Mouse (Mus musculus): ENCODE data around the gene Slc19a2.
A peak's percentile ranks its signal among the peaks of the same experiment; 100 is the strongest.

Slc19a2 gene

DNA sequence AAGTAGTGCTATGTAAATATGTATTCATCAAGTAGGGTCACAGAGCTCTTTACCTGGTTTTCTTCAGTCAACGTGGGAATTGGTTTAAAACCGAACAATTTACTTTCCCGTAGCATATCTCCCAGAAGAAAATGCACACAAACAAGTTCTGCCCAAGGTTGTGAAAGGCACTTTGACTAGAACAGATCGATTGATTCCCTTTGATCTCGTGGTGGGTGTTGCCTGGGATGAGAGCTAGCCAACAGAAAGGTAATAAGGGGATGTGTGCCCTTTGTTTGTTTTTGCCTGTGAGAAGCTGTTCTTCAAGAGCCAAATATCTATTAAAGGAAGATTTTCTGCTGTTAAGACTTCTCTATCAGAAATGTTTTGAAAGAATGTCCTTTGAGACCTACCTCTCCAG is 3.7 kb downstream of the Slc19a2 start:
- no peak for DNase-seq (ENCODE audit: low spot score)

DNA sequence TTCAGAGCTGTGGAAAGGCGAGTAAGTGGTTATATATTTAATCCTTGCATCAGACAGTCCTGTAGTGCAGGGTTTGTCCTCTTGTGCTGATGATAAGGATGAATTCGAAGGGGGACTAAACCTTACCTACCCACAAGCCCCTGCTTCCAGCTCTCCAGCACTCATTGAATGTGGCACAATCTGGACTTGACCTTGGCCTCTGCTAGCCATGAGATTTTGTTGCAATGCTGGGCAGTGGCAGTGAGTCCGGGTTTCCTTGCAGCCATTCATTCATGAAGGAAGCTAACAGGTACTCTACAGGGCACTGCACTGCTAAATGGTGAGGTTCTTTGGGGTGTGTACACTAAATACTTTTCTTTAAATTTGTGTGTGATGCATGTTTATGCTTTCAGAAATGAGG is 6.0 kb downstream of the Slc19a2 start:
- DNase-seq (ENCODE audit: low spot score), result no peak

DNA sequence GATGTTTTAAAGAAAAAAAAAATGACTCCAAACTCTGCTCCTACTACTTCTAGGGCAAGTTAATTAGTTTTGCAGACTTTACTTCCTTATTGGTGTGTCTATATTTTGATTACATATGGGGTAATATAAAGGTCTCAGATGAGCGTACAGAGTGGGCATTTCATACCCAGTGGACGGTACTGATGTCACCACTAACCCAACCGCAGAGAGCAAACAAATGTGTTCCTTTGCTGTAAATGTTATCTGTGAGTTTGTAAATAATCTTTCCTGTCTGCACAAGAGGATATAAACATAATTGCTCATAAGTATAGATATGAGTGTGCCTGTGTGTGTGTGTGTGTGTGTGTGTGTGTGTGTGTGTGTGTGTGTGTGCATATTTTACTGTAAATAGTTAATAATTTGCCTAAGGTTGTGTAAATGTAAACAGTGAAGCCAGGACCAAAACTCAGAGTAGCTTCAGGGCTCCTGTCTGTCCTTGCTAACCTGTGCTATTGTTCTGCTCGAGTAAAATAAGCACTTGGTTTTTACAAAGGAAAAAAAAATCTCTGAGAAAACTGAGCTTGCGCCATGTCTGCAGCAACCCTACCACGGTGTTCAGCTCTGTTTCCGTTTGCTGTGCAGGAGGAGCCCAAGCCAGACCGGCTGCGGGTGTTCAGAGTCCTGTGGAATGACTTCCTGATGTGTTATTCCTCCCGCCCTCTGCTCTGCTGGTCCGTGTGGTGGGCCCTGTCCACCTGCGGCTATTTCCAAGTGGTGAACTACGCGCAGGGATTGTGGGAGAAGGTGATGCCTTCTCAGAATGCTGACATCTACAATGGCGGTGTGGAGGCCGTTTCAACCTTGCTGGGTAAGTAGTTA is 11.6 kb downstream of the Slc19a2 start:
- no peak for DNase-seq (ENCODE audit: low spot score)

DNA sequence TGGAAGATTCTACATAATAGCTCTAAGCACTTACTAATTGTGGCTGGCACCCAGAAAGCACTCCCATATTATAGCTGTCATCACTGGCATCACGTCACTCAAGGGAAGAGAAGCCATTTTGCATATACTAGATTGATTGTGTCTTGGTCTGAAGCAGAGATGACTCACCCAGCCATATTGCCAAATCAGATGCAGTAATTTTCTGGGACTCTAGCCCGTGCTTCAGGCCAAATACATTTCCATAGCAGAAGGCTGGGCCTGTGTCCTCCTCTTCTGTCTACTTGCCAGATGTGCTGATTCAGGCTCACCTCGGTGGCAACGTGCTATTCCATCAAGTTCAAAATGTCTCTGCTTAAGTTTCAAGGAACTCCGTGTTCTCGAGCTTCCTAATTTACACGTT is 12.7 kb downstream of the Slc19a2 start:
- no peak for DNase-seq (ENCODE audit: low spot score)

DNA sequence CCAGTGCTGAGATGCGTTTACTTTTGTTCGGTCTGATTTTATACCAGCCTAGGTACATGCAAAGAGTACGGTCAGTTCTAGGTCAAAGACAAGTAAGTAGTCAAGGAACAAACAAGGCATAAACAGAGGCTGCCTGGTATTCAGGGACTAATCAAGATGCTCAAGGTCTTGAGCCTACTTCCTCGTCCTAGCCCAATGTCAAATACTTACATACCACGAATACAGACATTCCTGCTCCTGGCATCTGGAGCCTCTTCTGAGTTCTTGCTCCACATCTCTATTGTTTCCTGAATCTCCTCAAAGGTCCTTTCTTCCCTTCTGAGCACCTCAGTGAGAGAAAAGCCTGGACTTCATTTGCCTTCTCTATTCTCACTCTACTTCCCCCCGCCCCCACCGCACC is 22.1 kb downstream of the Slc19a2 start:
- no peak for DNase-seq (ENCODE audit: low spot score)

DNA sequence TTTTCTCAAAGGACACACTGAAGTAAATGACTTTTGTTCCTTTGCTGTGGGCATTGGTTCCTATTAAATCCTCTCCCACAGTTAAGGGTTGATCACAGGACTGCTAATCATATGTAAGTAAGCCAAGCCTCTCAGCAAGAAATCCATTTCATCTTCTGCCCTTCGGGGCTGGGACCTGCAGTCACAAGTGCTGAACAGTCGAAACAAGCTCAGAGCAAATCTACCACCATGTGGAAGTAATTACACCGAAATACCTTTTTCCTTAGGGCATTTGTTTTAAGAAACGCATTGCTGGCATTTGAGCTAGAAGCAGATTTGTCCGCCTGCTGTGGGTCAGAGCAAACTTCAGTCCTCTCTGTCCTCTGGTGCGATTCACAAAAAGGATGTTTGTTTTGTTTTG is 24.8 kb downstream of the Slc19a2 start:
- DNase-seq (ENCODE audit: low spot score), result peak; percentile 50

DNA sequence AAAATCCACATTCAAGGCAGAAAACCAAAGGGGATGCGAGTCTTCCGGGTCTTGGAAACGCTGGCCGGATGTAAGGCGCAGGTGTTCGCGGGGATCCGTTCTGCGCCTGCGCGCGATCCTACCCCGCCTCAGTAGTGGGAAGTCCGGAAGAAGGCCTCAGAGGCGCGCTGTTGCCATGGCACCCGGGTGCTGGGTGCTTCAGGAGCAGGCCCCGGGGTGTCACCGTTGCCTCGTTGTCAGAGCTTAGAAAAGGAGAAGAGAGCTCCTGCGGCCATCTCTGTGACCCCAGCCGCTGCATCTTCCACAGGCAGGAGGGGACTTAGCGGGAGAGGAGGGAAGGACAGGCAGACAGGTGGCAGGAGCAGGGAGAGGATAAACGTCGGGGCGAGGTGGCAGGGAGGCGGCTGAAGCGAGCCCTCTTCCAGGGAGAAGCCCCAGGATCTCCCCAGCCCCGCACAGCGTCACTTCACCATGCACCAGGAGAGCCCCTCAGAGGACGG is 26.7 kb downstream of the Slc19a2 start, which contains the start of gene Ccdc181:
TSS of gene Ccdc181 (plus strand) at position 131 of the 500 bp plus-strand sequence.
- peak; percentile 95 for DNase-seq (ENCODE audit: low spot score)

DNA sequence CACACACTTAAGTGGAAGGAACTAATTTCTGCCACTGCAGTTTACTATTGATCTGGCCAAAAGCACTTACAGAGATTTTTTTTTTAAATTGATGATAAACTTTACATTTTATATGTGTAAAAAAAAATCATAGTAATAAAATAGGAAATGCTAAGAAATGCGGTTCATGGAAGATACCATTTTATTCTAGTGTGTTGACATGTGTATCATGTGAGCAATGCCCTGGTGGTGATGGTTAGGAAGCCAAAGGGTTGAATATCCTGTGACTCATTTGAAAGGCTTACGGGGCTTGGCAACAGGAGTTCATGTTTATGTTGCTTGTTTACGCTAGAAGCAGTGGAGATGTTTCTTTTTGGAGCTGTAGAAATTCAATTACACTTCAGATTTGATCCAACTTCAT is 27.7 kb downstream of the Slc19a2 start:
- DNase-seq (ENCODE audit: low spot score), result no peak

DNA sequence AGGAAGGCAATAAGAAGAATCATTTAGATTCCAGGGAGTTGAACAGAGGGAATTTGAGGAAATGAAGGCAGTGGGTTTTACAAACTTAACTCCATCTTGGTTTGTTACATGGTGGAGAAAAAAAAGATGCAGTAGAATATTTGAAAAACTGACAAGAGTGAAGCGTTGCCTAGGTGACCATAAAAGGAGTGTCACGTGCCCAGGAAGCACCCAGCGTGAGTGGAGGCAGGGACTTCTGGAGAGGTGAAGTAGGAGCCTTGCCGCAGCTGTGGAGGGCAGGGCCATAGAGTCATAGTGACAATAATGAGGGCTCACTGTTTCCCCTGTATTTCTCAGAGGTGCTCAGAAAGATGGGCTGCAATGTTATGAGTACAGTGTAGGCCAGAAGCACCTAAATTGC is 30.5 kb downstream of the Slc19a2 start:
- no peak for DNase-seq (ENCODE audit: low spot score)

DNA sequence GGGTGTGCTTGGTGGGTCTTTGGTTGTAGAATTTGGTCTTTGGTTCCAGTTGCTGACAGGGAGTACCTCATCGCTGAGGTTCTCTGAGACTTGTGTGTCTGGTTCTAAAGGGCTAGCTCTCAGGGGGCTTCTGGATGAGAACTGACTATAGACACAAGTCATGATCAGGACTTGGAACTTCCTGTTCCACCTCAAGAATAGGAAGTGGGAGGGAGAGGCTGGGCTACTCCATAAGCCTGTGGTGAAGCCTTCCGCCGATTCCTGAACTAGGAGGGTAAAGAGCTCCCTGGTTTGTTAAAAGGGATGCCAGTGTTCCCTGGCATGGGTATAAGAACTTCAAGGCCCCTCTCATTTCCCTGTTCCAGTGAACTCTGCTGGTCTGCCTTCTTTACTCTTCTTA is 35.2 kb downstream of the Slc19a2 start:
- no peak for DNase-seq (ENCODE audit: low spot score)

DNA sequence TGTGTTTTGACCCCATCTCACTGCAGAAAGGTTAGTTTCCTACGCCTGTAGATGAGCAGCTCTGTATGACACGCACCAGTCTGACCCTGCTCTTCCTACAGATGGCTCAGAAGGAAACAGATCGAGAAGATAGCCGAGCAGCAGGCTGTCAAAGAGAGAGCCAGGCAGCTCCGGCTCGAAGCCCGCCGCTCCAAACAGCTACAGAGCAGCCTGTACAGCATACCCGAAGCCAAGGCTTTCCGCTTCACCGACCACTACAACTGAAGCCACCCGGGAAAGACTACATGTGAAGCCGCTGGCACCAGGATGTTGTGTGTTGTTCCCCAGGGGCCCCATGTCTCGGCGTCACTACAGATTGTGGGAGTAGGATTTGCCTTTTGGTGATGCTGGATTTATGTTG is 38.6 kb downstream of the Slc19a2 start:
- DNase-seq (ENCODE audit: low spot score), result peak; percentile 10

DNA sequence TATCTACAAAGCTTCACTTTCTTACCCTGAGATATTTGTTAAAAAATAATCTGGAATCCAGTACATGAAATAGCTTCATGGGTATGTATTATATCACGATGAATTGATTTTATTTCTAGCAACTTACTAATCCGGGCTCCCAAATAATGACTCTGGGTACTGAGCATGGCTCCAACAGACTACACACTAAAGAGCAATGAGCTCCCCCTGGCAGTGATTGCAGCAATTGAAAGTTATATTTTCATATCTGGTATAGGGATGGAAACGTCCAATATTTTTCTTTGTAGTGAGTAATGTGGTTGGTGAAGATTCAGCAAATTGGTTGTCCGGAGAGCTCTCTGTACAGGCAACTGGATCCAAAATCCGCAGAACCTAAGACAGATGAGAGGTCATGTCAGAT is 43.2 kb downstream of the Slc19a2 start:
- no peak for DNase-seq (ENCODE audit: low spot score)

DNA sequence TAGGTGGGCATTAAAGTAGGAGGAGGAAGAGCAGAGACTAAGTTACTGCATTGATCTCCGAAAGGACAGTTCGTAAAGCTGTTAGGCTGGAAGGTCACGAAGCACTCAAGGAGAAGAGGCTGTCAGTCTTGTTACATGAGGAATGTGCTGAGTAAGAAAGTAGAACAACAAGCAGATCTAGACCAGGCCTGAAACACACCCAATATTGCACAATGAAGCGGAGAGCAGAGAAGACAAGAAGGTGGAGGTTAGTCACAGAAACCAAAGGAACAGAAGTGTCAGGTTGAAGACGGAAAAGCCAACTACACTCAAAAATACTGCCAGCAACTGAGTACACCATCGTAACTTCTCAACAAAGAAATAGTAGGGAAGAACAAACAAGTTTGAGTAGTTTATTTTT is 45.2 kb downstream of the Slc19a2 start:
- no peak for DNase-seq (ENCODE audit: low spot score)

DNA sequence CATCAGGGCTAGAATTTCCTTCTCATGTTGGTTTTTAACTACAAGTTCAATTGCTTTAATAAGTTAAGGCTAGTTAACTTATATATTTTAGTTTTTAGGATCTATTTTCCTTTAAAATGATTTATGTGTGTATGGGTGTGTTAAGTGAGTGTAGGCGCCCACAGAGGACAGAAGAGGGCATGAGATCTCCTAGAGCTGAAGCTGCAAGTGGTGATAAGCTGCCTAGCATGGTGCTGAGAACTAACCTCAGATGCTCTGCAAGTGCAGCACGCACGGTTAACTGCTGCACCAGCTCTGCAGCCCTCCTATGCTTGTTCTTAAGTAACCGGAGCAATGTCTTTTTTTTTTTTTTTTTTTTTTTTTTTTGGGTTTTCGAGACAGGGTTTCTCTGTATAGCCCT is 47.6 kb downstream of the Slc19a2 start:
- no peak for DNase-seq (ENCODE audit: low spot score)

DNA sequence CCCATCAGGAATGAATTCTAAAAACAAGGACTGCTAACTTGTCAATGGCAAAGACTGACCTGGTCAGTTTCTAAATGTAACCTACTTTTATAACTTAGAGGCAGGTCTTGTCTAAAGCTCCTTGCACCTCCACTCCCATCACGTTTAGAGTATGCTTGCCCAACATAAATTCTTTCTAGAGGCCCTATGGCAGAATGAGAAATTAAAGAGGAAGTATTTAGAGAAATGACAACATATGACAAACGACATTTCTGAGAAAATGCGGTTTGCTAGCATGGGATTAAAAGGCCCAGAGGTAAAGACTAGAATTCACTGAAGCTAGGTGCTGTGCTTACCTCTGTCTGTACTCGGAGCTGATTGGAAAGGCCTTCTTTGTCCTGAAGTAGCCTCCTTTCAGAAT is 53.1 kb downstream of the Slc19a2 start:
- no peak for DNase-seq (ENCODE audit: low spot score)

DNA sequence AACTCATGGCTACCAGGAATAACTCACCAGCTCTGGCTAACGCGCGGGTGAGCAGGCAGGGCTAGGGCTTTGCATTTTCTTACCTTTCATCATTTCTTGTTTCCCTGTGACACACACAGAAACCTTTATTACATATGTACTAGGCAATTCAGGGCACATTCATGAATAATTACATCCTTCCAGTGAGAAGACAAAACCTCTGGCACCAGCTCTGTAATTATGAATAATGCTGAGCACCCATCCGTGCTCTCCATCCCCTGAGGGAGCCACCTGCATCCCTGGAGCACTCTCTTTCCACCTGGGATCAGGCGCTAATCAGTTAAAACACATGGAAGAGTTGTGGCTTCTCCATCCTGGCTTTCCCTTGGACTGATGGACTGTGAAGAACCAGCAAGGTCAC is 55.0 kb downstream of the Slc19a2 start, which contains the start of gene Nme7:
TSS of gene Nme7 (plus strand) at position 301 of the 400 bp plus-strand sequence.
- no peak for DNase-seq (ENCODE audit: low spot score)

DNA sequence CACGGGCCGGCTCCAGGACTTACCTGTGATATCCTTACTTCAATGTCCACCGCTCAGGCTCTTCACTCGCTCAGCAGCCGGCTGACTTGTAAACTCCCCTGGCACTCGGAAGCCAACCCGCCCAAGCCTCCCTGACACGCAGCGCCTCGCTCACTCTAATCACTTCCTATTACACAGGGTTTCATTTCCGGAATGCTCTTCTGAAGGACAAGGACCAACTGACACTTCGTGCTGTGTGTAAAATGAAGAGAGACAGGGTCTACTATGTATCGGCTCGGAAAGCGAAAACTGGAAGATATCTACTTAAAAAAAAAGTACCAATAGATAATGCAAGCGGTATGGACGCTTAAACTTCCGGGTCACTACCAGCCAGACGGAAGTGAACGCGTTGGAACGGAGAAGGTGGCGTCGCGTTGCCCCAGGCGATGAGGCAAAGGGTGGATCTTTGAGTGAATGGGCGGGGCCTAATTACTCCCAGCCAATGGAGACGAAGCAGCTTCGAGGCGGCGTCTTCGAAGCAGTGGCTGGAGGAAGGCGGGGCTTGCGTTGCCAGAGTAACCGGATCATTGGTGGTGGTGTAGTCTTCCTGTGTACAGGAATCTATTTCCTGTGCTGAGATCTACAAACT is 58.4 kb downstream of the Slc19a2 start, which contains the start of gene Blzf1:
TSS of gene Blzf1 (minus strand) at position 366 of the 628 bp plus-strand sequence.
- DNase-seq (ENCODE audit: low spot score), result peak; percentile 100

DNA sequence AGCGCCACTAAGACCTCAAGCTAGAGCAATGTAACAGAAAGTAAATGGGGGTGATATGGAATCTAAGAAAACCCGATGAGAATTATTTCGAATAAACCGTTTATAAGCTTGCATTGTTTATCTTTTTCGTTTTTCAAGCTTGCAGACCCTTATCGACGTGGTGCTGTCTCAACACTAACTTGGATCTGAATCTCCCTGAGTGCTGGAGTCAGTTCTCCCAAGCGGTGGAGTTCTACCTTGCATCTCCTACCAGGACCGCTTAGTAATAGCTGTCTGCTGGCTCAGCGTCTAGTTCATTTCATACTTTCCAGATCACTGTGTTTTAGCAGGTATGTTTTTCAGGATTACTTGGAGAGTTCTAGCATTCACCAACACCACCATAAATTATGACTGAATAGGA is 59.1 kb downstream of the Slc19a2 start:
- no peak for DNase-seq (ENCODE audit: low spot score)

DNA sequence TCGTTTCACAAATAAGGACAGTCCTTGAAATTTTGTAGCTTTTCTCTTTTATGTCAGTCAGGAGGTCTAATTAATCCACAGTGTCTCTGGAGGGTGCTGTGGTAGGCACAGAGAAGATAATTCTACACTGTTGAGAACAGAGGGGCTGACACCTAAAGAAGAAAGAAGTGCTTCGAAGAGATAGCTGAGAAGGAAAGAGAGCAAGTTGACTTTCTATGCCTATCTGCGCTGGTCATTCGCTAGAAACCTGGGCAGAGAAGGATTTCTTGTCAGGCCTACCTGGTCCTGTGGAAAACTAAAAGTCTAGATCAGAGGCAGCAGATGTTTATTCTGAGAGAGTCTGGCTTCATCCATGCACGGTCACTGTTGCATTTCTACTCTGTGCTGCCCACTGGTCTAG is 65.2 kb downstream of the Slc19a2 start:
- no peak for DNase-seq (ENCODE audit: low spot score)
